Mouse (Mus musculus) G1E (cell line): Measurements from ENCODE around the gene Agbl4. TPM values are rescaled to one million over a fixed set of nuclear protein-coding genes. Genes with fewer than 3 reads are reported as not detected.

Source experiments
- ATAC-seq: 2 replicates; pipeline ENCODE4 v1.8.0; 2016; ENCODE audit warnings: mild to moderate bottlenecking; ENCODE audit not compliant: insufficient number of reproducible peaks, poor library complexity, low FRiP score, severe bottlenecking; ENCODE audit errors: extremely low read depth
- DNase-seq: peaks from one replicate; pipeline ENCODE4 v3.0.0; 2012; ENCODE audit warnings: low spot score
- H3K27me3 ChIP-seq: 2 replicates; pipeline ENCODE4 v1.6.1; 2012; ENCODE audit warnings: mild to moderate bottlenecking, low read length, inconsistent platforms; ENCODE audit not compliant: insufficient read depth
- H3K36me3 ChIP-seq: replicated peaks from 2 replicates; pipeline ENCODE3; 2012; ENCODE audit warnings: mild to moderate bottlenecking, inconsistent platforms
- H3K4me1 ChIP-seq: 2 replicates; pipeline ENCODE4 v1.6.1; 2012; ENCODE audit warnings: low read depth, low read length, inconsistent platforms, mixed read lengths; ENCODE audit not compliant: insufficient read depth
- H3K4me3 ChIP-seq: 2 replicates; pipeline ENCODE4 v1.5.1; 2012; ENCODE audit warnings: low read depth, mild to moderate bottlenecking, inconsistent platforms, low read length, moderate library complexity, mixed read lengths
- H3K9me3 ChIP-seq: replicated peaks from 2 replicates; pipeline ENCODE4 v1.6.1; 2012; ENCODE audit warnings: inconsistent platforms
- CTCF ChIP-seq: IDR thresholded peaks from 2 replicates; pipeline ENCODE4 v1.5.1; 2012; ENCODE audit warnings: low read depth, low read length, inconsistent platforms, mixed read lengths
- GATA1 ChIP-seq: IDR thresholded peaks from 2 replicates; pipeline ENCODE4 v1.6.1; 2012; ENCODE audit warnings: borderline replicate concordance, low read length, inconsistent platforms, mixed read lengths
- GATA2 ChIP-seq: IDR thresholded peaks from 2 replicates; pipeline ENCODE4 v1.6.1; 2012; ENCODE audit warnings: low read depth, low read length, inconsistent platforms, borderline replicate concordance
- POLR2AphosphoS5 ChIP-seq: IDR thresholded peaks from 2 replicates; pipeline ENCODE4 v1.6.1; 2012; ENCODE audit warnings: low read depth, low read length, inconsistent platforms; ENCODE audit not compliant: insufficient replicate concordance
- TAL1 ChIP-seq: conservative IDR thresholded peaks from 2 replicates; pipeline ENCODE4 v1.6.1; 2012; ENCODE audit warnings: low read depth, low read length, inconsistent platforms, mixed read lengths
- polyA plus RNA-seq: library from polyadenylated mRNA; stranded (reverse); fragments of >175 nt; gene quantifications from 2 replicates; pipeline ENCODE4 v1.2.3, GENCODE M21; 2012
- total RNA-seq, 2 experiments: library from RNA; stranded (forward) in 1 of 2; stranded (reverse) in 1 of 2; fragments of 200-1000 nt in 1 of 2; fragments of >200 nt in 1 of 2; fragmentation: Nextera tagmentation in 1 of 2; gene quantifications; 2 replicates each; pipeline ENCODE4 v1.2.3; 2014 to 2017

The Agbl4 gene
- total and polyA plus RNA-seq, 3 experiments: 0.55 TPM; not detected in 2

- Histone ChIP-seq H3K27me3 (no peaks in the 10 kb centered on the region), H3K36me3 (no peaks in the 10 kb centered on the region), H3K4me1 (no peaks in the 10 kb centered on the region), H3K9me3 (0 out of 2 replicates have a peak, but pooled peaks cover 1% of the 10 kb centered on the region), H3K4me3 (no peak overlapping the region)
- DNase-seq: no peak
- TF ChIP-seq TAL1 (no peak), GATA1 (no peak), POLR2AphosphoS5 (no peak), CTCF (no peak), GATA2 (no peak)
- ATAC-seq: no peak
Measured at GRCm38 (mm10) chr4:111378071-111378470, 980.6 kb downstream of the Agbl4 start.

- DNase-seq (no peak), ATAC-seq (no peak)
- Histone ChIP-seq H3K9me3 (0 out of 2 replicates have a peak, but pooled peaks cover 2% of the 10 kb centered on the region), H3K4me3 (no peak overlapping the region), H3K4me1 (no peaks in the 10 kb centered on the region), H3K36me3 (no peaks in the 10 kb centered on the region), H3K27me3 (no peaks in the 10 kb centered on the region)
- no peak for TF ChIP-seq GATA2
- TF ChIP-seq POLR2AphosphoS5: no peak
- TF ChIP-seq TAL1: no peak
- no peak for TF ChIP-seq GATA1
- no peak for TF ChIP-seq CTCF
Measured at GRCm38 (mm10) chr4:111383101-111383500, 985.6 kb downstream of the Agbl4 start.

- H3K4me3 ChIP-seq: no peak overlapping the region
- DNase-seq (no peak), ATAC-seq (no peak)
- peaks cover 10% of the 10 kb centered on the region for H3K9me3 ChIP-seq
- H3K36me3 ChIP-seq: no peaks in the 10 kb centered on the region
- no peaks in the 10 kb centered on the region for H3K27me3 ChIP-seq
- H3K4me1 ChIP-seq: no peaks in the 10 kb centered on the region
- TF ChIP-seq GATA1 (no peak), TAL1 (no peak), CTCF (no peak), POLR2AphosphoS5 (no peak), GATA2 (no peak)
Measured at GRCm38 (mm10) chr4:111390736-111391135, 993.3 kb downstream of the Agbl4 start.

- ATAC-seq: no peak
Measured at GRCm38 (mm10) chr4:111399784-111400183, 1002.3 kb downstream of the Agbl4 start.

GRCm38 (mm10) chr4:111400676-111401075 lies 1003.2 kb downstream of the Agbl4 start:
- ATAC-seq: no peak
- Histone ChIP-seq H3K36me3 (no peaks in the 10 kb centered on the region), H3K27me3 (no peaks in the 10 kb centered on the region), H3K4me1 (no peaks in the 10 kb centered on the region), H3K9me3 (peaks cover 3% of the 10 kb centered on the region), H3K4me3 (no peak overlapping the region)
- TF ChIP-seq TAL1: no peak
- TF ChIP-seq CTCF: no peak
- no peak for TF ChIP-seq GATA2
- TF ChIP-seq POLR2AphosphoS5: no peak
- no peak for TF ChIP-seq GATA1
- DNase-seq: no peak

More at GRCm38 (mm10) chr4:111399784-111400183, 1002.3 kb downstream of the Agbl4 start:
- H3K9me3 ChIP-seq: peaks cover 5% of the 10 kb centered on the region
- no peaks in the 10 kb centered on the region for H3K27me3 ChIP-seq
- no peak for DNase-seq
- H3K4me1 ChIP-seq: no peaks in the 10 kb centered on the region
- TF ChIP-seq CTCF (no peak), GATA1 (no peak), GATA2 (no peak), TAL1 (no peak), POLR2AphosphoS5 (no peak)
- no peak overlapping the region for H3K4me3 ChIP-seq
- H3K36me3 ChIP-seq: no peaks in the 10 kb centered on the region

GRCm38 (mm10) chr4:111403243-111403642 lies 1005.8 kb downstream of the Agbl4 start:
- H3K36me3 ChIP-seq: no peaks in the 10 kb centered on the region

More at GRCm38 (mm10) chr4:111403243-111403642, 1005.8 kb downstream of the Agbl4 start:
- H3K4me1 ChIP-seq: no peaks in the 10 kb centered on the region
- TF ChIP-seq POLR2AphosphoS5 (no peak), GATA2 (no peak), GATA1 (no peak), CTCF (no peak), TAL1 (no peak)
- no peak for ATAC-seq
- no peak overlapping the region for H3K4me3 ChIP-seq
- H3K9me3 ChIP-seq: no peaks in the 10 kb centered on the region; the same call in none of the 2 replicates
- DNase-seq: no peak
- H3K27me3 ChIP-seq: no peaks in the 10 kb centered on the region
